Comparison of ENCODE assay signal across 8 mouse cellular contexts in the genomic region with DNA sequence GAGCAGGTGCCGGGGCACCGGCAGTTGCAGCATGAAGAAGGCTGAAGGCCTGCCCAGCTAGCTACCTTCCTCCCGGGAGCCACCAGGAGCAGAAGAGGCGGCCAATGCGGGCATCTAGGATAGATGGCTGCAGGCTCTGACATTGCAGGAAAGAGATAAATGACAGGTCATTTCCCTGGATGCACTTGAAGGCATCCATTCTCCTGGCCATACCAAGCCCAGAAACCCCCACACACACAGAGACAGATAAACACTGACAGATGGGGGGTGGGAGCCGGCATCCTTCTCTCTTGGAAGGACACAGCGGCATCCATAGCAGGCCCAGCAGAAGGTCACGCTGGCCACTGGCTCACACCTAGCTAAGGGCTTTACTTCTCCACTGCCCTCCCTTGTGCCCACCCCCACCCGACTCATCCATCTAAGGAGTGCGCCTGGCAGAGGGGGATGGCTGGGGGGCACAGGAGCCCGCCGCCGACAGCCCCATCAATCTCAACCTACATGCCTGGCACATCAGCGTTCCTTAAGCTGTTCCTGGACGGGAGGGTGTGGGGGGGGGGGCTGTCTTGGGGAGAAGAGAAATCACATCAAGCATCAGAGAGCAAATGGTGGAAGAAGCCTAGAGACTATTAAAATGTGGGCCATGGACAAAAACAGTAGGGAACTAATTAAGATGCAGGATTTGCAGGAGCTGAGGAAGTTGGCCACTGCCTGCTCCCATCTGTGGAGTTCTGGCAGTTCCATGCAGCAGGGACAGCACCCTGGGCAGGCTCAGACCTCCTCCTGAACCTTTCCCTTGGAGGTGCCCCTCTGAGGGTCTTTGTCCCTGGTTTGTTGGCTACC.
A peak's percentile ranks its signal among the peaks of the same experiment; 100 is the strongest.
DNase-seq lines count a peak whose midpoint lies in the region; ATAC-seq and TF ChIP-seq lines count a peak whose summit lies in the region.

No protein-coding gene starts in this region.

- H3K4me2 ChIP-seq in kidney, embryonic 16.5 days (replicated peaks; ENCODE audit: low read depth, low read length) = no peak overlapping the region
- no peak overlapping the region for H3K4me2 ChIP-seq in hindbrain, postnatal 0 days (ENCODE audit: low read depth, low read length)

- no peak overlapping the region for H3K4me3 ChIP-seq in kidney, embryonic 16.5 days (ENCODE audit: low read length)
- H3K4me3 ChIP-seq in hindbrain, postnatal 0 days (ENCODE audit: low read length) = no peak overlapping the region

- no peak for DNase-seq in kidney, adult 8-10 months
- peak; percentile 72 for DNase-seq in cerebellum, adult 11 months
- peak; percentile 90 for DNase-seq in cerebellum, adult 9-11 months
- peak; percentile 68 for DNase-seq in hindbrain, postnatal 0 days (ENCODE audit: low spot score)
- DNase-seq in adrenal gland, adult 8-10 months = no peak
- DNase-seq in lung, postnatal 14 days = no peak

- H3K36me3 ChIP-seq in kidney, embryonic 16.5 days (ENCODE audit: insufficient read depth, low read length) = no peaks in the 10 kb centered on the region
- no peaks in the 10 kb centered on the region for H3K36me3 ChIP-seq in hindbrain, postnatal 0 days (ENCODE audit: insufficient read depth, low read length)

- H3K9me3 ChIP-seq in kidney, embryonic 16.5 days (ENCODE audit: low read length) = no peaks in the 10 kb centered on the region
- H3K9me3 ChIP-seq in hindbrain, postnatal 0 days (ENCODE audit: low read length) = no peaks in the 10 kb centered on the region

- ATAC-seq in kidney, embryonic 16.5 days (ENCODE audit: low FRiP score, low TSS enrichment) = peak; percentile 69
- peak; percentile 86 for ATAC-seq in hindbrain, postnatal 0 days
- ATAC-seq in megakaryocyte progenitor cell, adult 5-6 weeks (replicated peaks; ENCODE audit: poor library complexity) = no peak

- H3K4me1 ChIP-seq in kidney, embryonic 16.5 days (ENCODE audit: insufficient read depth, low read length) = peaks cover 17% of the 10 kb centered on the region
- peaks cover 25% of the 10 kb centered on the region for H3K4me1 ChIP-seq in hindbrain, postnatal 0 days (ENCODE audit: insufficient read depth, low read length)

- TF ChIP-seq CTCF in hindbrain, postnatal 0 days (IDR thresholded peaks at IDR 0.05; ENCODE audit: low read depth) = no peak

- 42% methylated on average over 15 of the region's 15 CpGs for WGBS in kidney, embryonic 16.5 days
- WGBS in hindbrain, postnatal 0 days = 31% methylated on average over 15 of the region's 15 CpGs

- no peaks in the 10 kb centered on the region for H3K27me3 ChIP-seq in kidney, embryonic 16.5 days (ENCODE audit: insufficient read depth, low read length)
- no peaks in the 10 kb centered on the region for H3K27me3 ChIP-seq in hindbrain, postnatal 0 days (ENCODE audit: insufficient read depth, low read length)

- no peak overlapping the region for H3K9ac ChIP-seq in kidney, embryonic 16.5 days (replicated peaks; ENCODE audit: low read length)
- H3K9ac ChIP-seq in hindbrain, postnatal 0 days (replicated peaks; ENCODE audit: low read length) = no peak overlapping the region; the same call in 1 of the 2 replicates

- H3K27ac ChIP-seq in kidney, embryonic 16.5 days (ENCODE audit: low read length) = peak overlapping the region; percentile 46; the same call in 1 of the 2 replicates
- peak overlapping the region; percentile 76 for H3K27ac ChIP-seq in hindbrain, postnatal 0 days

Comparison
In these comparisons a context has a peak if more than half of its experiments do, and no peak if none do; other contexts are left out.
1. DNase-seq: peak in cerebellum, adult 11 months (single experiment), cerebellum, adult 9-11 months (single experiment) and hindbrain, postnatal 0 days (single experiment); none in kidney, adult 8-10 months (0 of 2), adrenal gland, adult 8-10 months (single experiment) and lung, postnatal 14 days (single experiment).